Mouse (Mus musculus): ENCODE measurements around the gene Arhgap32.

Arhgap32 gene

GRCm38 (mm10) chr9:32138616-32139015 is 22.7 kb downstream of the Arhgap32 start:
- no peak for DNase-seq

- no peak for DNase-seq
Observed at GRCm38 (mm10) chr9:32139641-32140040, 23.7 kb downstream of the Arhgap32 start.

- DNase-seq = no peak
Observed at GRCm38 (mm10) chr9:32142834-32143233, 26.9 kb downstream of the Arhgap32 start.

DNA sequence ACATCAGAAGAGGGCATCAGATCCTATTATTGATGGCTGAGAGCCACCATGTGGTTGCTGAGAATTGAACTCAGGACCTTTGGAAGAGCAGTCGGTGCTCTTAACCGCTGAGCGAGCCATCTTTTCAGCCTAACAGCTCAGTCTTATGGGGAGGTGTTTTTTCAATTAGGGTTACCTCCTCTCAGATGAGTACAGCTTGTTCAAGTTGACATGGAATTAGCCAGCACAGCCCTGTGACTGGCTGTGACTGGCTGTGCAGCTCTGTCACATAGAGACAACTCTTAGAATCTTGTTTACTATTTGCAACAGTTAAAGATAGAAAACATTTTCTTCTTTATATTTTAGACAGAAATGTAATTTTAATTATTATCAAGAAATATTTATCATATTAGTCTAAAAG is 27.5 kb downstream of the Arhgap32 start:
- DNase-seq = no peak

DNA sequence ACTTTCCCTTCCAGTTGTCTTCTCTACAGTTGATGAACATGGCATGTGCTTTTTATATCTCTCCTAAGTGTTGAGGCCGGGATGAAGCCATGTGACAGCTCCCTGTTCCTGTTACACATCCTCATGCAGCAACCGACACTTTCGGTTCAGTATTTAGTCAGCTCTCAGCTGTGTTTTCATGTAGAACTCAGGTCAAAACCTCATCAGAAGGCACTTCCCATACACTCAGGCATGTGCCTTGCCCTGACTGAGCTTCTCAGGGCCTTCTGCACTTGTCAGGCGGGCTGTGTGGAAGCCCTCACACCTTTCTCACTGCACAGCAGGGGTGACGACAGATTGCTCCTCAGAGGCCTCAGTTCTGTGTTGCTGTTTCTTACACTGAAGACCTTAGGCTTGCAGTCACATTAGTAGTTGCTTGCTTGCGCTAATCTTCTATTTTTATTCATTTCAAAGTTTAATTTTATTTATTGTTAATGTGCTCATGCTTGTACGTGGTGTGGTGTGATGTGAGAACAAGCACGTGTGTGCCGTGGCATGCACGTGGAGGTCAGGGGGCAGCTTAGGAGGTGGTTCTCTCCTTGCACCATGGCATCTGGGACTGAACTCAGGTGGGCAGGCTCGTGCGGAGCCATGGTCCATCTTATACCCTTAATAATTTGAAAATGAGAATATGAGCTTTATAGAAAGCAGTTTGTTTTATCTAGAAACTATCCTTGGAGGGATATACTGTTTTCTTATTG is 30.5 kb downstream of the Arhgap32 start:
- no peak for DNase-seq

- DNase-seq = no peak
Observed at GRCm38 (mm10) chr9:32149241-32149640, 33.3 kb downstream of the Arhgap32 start.

GRCm38 (mm10) chr9:32149836-32150642 is 34.1 kb downstream of the Arhgap32 start:
- DNase-seq = no peak

DNA sequence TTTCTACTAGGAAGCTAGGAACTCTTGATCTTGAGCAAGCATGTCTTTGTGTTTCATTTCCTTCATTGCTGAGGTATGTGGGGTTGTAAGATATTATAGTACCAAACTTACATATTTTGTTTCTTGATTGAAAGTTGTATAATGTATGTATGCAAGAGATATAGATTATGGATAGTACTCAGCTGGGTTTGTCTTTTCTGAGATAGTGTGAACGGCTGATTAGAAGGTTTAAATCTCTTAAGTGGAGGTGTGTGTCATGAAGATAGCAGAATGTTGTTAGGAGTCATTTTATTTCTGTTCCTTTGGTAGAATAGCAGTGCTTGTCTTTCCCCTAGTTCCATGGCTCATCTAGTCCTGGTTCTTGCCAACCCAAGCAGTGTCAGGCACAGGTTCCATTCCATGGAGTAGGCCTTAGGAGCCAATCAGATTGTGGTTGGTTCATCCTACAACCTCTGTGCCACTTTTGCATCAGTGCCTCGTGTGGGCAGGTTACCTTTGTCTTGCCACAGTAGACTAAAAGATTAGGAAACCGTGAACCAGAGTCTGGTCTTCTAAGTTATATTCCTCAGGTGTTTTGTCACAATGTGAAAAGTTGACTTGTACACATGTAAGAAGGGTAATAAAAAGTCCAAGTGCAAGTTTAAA is 38.9 kb downstream of the Arhgap32 start:
- DNase-seq = no peak

GRCm38 (mm10) chr9:32156706-32157105 is 40.8 kb downstream of the Arhgap32 start:
- no peak for DNase-seq

DNA sequence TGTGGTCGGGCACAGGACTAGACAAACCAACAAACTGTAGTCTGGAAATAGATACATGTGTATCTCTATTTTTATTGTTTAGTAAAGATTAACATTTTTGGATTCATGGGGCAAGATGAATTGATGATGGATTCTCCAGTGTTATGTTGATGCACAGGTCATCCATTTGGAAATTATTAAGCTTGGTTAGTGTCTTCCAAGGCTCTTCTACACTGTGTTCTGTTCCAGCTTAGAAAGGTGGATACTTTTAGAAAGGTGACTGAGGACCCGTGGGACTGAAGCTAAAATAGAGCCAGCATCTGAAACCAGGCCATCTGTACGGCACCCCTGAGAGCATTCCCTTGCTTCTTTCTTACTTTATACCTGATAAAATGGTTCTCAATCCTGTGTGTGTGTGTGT is 41.3 kb downstream of the Arhgap32 start:
- no peak for DNase-seq

DNA sequence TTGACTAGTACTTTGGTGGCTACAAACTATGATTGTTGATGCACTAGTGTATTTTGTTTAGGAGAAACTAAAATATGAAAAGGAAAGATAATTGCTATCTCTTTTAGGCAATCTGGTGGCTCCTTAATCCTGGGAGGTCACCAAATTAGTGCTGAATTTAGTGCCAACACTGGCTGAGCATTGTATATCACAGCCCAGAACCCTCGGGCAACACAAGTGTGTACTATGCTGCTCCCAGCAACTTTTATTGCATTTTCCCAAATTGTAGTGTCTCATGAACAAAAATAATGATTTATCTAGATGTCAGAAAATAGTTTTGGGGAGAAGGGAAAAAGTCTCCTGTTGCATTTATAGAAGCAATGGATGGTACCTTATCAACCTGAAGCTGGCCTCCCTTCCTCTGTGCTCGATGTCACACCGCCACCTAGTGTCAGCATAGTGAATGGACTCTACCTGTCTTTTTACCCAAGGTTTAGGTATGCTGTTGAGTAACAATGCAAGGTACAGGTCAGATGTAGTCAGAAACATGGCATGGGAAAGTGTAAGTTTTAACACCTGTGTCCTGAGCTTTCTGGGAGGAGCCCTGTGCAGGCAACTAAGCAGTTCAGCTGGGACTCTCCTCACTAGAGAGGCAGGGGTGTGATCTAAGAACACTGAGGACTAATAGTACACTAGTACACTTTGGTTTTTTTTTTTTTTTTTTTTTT is 43.1 kb downstream of the Arhgap32 start:
- peak; percentile 66 for DNase-seq

DNA sequence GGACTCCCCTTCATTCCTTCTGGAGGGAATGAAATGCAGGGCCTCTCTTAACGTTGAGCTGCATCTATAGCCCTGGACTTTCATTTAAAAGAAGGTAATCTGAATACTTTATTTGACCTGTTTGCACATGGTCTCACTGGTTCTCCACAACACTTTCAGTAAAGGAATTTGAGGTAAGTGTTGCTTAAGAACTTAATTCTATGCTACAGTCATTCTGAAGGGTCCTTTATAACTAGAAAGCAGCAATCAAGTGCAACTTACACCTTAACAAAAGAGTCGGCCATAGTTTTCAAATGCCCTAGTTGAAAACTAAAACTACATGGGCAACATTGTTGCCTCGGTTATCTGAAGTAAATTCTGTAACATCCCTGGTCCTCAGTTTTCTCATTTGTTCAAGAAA is 43.8 kb downstream of the Arhgap32 start:
- DNase-seq = no peak

GRCm38 (mm10) chr9:32162792-32163191 is 46.9 kb downstream of the Arhgap32 start:
- no peak for DNase-seq

DNA sequence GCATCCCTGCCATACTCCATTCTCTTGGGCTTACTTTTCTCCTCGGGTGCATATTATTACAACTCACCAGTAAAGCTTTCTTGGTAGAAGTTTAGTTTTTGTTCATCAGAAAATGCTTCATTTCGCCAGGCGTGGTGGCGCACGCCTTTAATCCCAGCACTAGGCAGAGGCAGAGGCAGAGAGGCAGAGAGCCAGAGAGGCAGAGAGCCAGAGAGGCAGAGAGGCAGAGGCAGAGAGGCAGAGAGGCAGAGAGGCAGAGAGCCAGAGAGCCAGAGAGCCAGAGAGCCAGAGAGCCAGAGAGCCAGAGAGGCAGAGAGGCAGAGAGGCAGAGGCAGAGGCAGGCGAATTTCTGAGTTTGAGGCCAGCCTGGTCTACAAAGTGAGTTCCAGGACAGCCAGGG is 47.9 kb downstream of the Arhgap32 start:
- DNase-seq = peak; percentile 41

GRCm38 (mm10) chr9:32168546-32169137 is 52.7 kb downstream of the Arhgap32 start:
- no peak for DNase-seq

GRCm38 (mm10) chr9:32170713-32171112 is 54.8 kb downstream of the Arhgap32 start:
- no peak for DNase-seq

DNA sequence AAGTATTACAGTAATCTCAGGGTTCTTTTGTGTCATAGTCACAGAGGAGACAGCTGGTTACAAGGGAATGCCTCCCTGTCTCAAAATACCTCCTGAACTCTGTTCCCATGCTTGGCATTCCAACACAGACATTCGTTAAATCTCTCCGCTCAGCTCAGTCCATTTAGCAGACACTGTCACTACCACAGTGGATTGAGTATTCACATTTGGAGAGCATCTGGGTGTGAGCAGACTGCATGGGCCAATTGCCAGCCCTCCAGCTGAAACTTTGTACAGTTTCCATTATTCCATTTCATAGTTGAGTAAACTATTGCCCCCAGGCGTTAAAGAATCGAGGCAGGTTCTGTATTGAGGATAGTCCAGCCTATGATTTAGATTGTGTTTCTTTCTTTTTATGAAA is 60.7 kb downstream of the Arhgap32 start:
- DNase-seq = no peak

DNA sequence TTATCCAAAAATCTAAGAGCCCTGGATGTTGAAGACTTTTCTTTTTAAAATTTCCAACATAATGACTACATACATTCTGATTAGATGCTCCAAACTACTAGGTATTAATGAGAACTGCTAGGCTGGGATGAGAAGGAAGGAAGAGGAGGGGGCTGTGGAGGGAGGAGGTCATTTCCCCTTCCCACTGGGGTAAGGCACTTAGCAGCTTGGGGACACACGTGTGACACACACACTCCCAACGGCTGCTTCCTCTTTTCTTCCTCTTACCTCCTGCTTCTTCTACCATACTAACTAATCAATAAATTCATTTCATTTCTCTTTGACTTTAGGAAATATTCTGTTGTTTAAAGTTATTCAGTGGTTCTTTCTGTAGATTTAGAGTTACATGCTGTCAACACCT is 65.2 kb downstream of the Arhgap32 start:
- DNase-seq = no peak

DNA sequence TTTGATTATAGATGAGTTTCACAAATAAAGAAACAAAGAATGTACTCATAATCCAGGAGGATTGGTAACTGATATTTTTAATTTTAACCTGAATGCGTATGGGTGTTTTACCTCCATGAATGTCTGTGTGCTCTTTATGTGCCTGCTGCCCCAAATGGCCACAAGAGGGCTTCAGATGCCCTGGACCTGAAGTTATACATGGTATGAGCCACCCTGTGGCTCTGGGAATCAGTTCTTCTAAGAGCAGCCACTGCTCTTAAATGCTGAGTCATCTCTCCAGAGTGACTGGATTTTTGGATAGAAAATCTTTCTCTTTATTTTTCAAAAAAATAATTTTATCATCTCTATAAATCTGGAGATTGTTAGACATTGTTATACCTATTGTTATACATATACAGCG is 70.6 kb downstream of the Arhgap32 start:
- DNase-seq = no peak

- no peak for DNase-seq
Observed at GRCm38 (mm10) chr9:32192295-32193073, 76.5 kb downstream of the Arhgap32 start.

DNA sequence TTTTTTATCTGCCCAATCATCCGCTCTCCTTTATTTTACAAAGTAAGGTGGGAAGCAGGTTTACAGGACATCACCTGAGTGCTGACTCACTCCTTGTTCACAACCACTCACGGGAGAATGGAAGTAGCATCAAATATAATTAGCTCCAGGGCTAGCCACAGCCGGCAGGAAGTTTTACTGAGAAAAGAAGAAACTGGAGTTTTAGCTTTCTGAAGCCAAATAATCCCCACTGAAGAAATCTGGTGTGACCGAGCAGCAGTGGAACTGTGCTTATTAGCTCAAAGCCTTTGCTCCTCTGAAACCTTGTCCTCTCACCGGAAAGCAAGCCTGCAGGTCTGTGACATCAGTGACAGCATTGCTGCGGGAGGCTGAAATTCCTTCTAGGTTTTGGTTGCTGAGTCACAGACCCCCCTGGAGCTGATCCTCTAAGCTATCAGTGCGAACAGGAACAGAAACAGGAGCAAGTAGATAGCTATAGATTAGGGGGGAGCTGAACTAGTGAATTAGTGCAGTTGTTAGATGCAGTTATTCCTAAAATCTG is 88.6 kb downstream of the Arhgap32 start:
- DNase-seq = no peak

- peak; percentile 62 for DNase-seq
Observed at GRCm38 (mm10) chr9:32207133-32207532, 91.2 kb downstream of the Arhgap32 start.
